Mouse (Mus musculus) small intestine, adult 2 months (tissue): ENCODE results near the gene Gm20388.

Source experiments
- CTCF ChIP-seq: fragments of 200-500 bp; IDR thresholded peaks from 2 replicates; pipeline ENCODE4 v1.5.1; 2012; ENCODE audit warnings: low read depth, mild to moderate bottlenecking, control low read depth, inconsistent platforms, low read length, moderate library complexity, mixed read lengths; ENCODE audit not compliant: insufficient replicate concordance, insufficient read length; ENCODE audit errors: extremely low read depth
- POLR2A ChIP-seq: fragments of 200-500 bp; IDR thresholded peaks from 2 replicates; pipeline ENCODE4 v1.6.1; 2012; ENCODE audit warnings: low read depth, mild to moderate bottlenecking, control low read depth, inconsistent platforms, low read length, moderate library complexity

- TF ChIP-seq CTCF = no peak
- no peak for TF ChIP-seq POLR2A
Observed at GRCm38 (mm10) chr8:121904999-121905398, 1994.4 kb downstream of the Gm20388 start.
